Mouse (Mus musculus): ENCODE data around the gene Mpnd. TPM values are rescaled to one million over a fixed set of nuclear protein-coding genes. Genes with fewer than 3 reads are reported as not detected.

Mpnd gene
- polyA plus RNA-seq, 1 experiment from 2014 or later: 82.9 TPM

- no peak overlapping the region for H3K4me2 ChIP-seq
- peaks cover 11% of the 10 kb centered on the region for H3K4me1 ChIP-seq
- WGBS: 86% methylated on average over 8 of the region's 8 CpGs
- H3K27me3 ChIP-seq: no peaks in the 10 kb centered on the region
- no peak overlapping the region for H3K27ac ChIP-seq
- no peak overlapping the region for H3K9ac ChIP-seq
- H3K36me3 ChIP-seq: peaks cover 6% of the 10 kb centered on the region; the same call in 1 of the 2 replicates
- peak; percentile 50; the same call in 1 of the 2 replicates for ATAC-seq (ENCODE audit: insufficient number of reproducible peaks, low FRiP score, low TSS enrichment, low read depth)
- H3K4me3 ChIP-seq: no peak overlapping the region
- H3K9me3 ChIP-seq: no peaks in the 10 kb centered on the region
Measured at GRCm38 (mm10) chr17:55990278-55990898, 15.1 kb upstream of the Mpnd start.

GRCm38 (mm10) chr17:55996007-55996406 is 9.5 kb upstream of the Mpnd start:
- Histone ChIP-seq H3K4me1 (no peaks in the 10 kb centered on the region), H3K27me3 (peaks cover 10% of the 10 kb centered on the region), H3K36me3 (peaks cover 9% of the 10 kb centered on the region; the same call in 1 of the 2 replicates), H3K4me2 (no peak overlapping the region), H3K27ac (no peak overlapping the region), H3K4me3 (no peak overlapping the region), H3K9me3 (no peaks in the 10 kb centered on the region), H3K9ac (no peak overlapping the region)
- ATAC-seq (ENCODE audit: insufficient number of reproducible peaks, low FRiP score, low TSS enrichment, low read depth): no peak
- WGBS: 74% methylated on average over 15 of the region's 15 CpGs

GRCm38 (mm10) chr17:55999794-56000499 is 5.6 kb upstream of the Mpnd start:
- ATAC-seq (ENCODE audit: insufficient number of reproducible peaks, low FRiP score, low TSS enrichment, low read depth): no peak
- H3K4me2 ChIP-seq: peak overlapping the region; percentile 12; the same call in 1 of the 2 replicates
- no peak overlapping the region for H3K27ac ChIP-seq
- no peaks in the 10 kb centered on the region for H3K4me1 ChIP-seq
- WGBS: 13% methylated on average over 30 of the region's 30 CpGs
- no peak overlapping the region for H3K9ac ChIP-seq
- peaks cover 9% of the 10 kb centered on the region; the same call in 1 of the 2 replicates for H3K36me3 ChIP-seq
- no peaks in the 10 kb centered on the region for H3K9me3 ChIP-seq
- peaks cover 10% of the 10 kb centered on the region for H3K27me3 ChIP-seq
- H3K4me3 ChIP-seq: no peak overlapping the region

- Histone ChIP-seq H3K9ac (no peak overlapping the region), H3K27ac (no peak overlapping the region), H3K4me3 (no peak overlapping the region), H3K4me2 (no peak overlapping the region), H3K36me3 (no peaks in the 10 kb centered on the region), H3K27me3 (peaks cover 10% of the 10 kb centered on the region), H3K4me1 (peaks cover 11% of the 10 kb centered on the region), H3K9me3 (no peaks in the 10 kb centered on the region)
- 79% methylated on average over 3 of the region's 3 CpGs for WGBS
- no peak for ATAC-seq (ENCODE audit: insufficient number of reproducible peaks, low FRiP score, low TSS enrichment, low read depth)
Measured at GRCm38 (mm10) chr17:56003000-56003399, 2.5 kb upstream of the Mpnd start.

GRCm38 (mm10) chr17:56006956-56007355 is 1.4 kb downstream of the Mpnd start:
- Histone ChIP-seq H3K4me1 (peaks cover 26% of the 10 kb centered on the region), H3K9ac (no peak overlapping the region), H3K4me3 (no peak overlapping the region), H3K9me3 (no peaks in the 10 kb centered on the region), H3K27ac (no peak overlapping the region), H3K36me3 (peaks cover 7% of the 10 kb centered on the region), H3K27me3 (no peaks in the 10 kb centered on the region), H3K4me2 (no peak overlapping the region)
- 54% methylated on average over 10 of the region's 10 CpGs for WGBS
- no peak for ATAC-seq (ENCODE audit: insufficient number of reproducible peaks, low FRiP score, low TSS enrichment, low read depth)

GRCm38 (mm10) chr17:56007444-56008355 is 2.2 kb downstream of the Mpnd start:
- 26% methylated on average over 13 of the region's 14 CpGs for WGBS

GRCm38 (mm10) chr17:56008356-56009087 is 3.0 kb downstream of the Mpnd start:
- peak overlapping the region; percentile 98 for H3K4me2 ChIP-seq
- peaks cover 19% of the 10 kb centered on the region for H3K36me3 ChIP-seq
- under 1% methylated on average over 21 of the region's 21 CpGs for WGBS
- peak; percentile 90 for ATAC-seq (ENCODE audit: insufficient number of reproducible peaks, low FRiP score, low TSS enrichment, low read depth)
- no peaks in the 10 kb centered on the region for H3K9me3 ChIP-seq
- H3K9ac ChIP-seq: peak overlapping the region; percentile 51; the same call in 1 of the 2 replicates
- no peaks in the 10 kb centered on the region for H3K27me3 ChIP-seq
- peak overlapping the region; percentile 91 for H3K4me3 ChIP-seq
- H3K4me1 ChIP-seq: peaks cover 26% of the 10 kb centered on the region
- peak overlapping the region; percentile 92 for H3K27ac ChIP-seq

More at GRCm38 (mm10) chr17:56007444-56008355, 2.2 kb downstream of the Mpnd start:
- Histone ChIP-seq H3K36me3 (peaks cover 13% of the 10 kb centered on the region), H3K4me3 (peak overlapping the region; percentile 91), H3K27ac (peak overlapping the region; percentile 92), H3K4me1 (peaks cover 26% of the 10 kb centered on the region), H3K27me3 (no peaks in the 10 kb centered on the region), H3K4me2 (peak overlapping the region; percentile 98), H3K9ac (no peak overlapping the region), H3K9me3 (no peaks in the 10 kb centered on the region)
- ATAC-seq (ENCODE audit: insufficient number of reproducible peaks, low FRiP score, low TSS enrichment, low read depth): peak; percentile 3; the same call in 1 of the 2 replicates

GRCm38 (mm10) chr17:56009088-56009961 is 3.8 kb downstream of the Mpnd start:
- Histone ChIP-seq H3K36me3 (peaks cover 23% of the 10 kb centered on the region), H3K9me3 (no peaks in the 10 kb centered on the region), H3K27ac (peak overlapping the region; percentile 92), H3K4me3 (peak overlapping the region; percentile 91), H3K4me1 (peaks cover 26% of the 10 kb centered on the region), H3K9ac (peak overlapping the region; percentile 82), H3K27me3 (no peaks in the 10 kb centered on the region), H3K4me2 (peak overlapping the region; percentile 98)
- 1% methylated on average over 62 of the region's 62 CpGs for WGBS
- peak; percentile 89 for ATAC-seq (ENCODE audit: insufficient number of reproducible peaks, low FRiP score, low TSS enrichment, low read depth)

- Histone ChIP-seq H3K36me3 (peaks cover 26% of the 10 kb centered on the region), H3K4me2 (peak overlapping the region; percentile 98), H3K4me1 (peaks cover 26% of the 10 kb centered on the region), H3K9ac (peak overlapping the region; percentile 82; the same call in 1 of the 2 replicates), H3K27ac (peak overlapping the region; percentile 92; the same call in 1 of the 2 replicates), H3K4me3 (peak overlapping the region; percentile 91), H3K9me3 (no peaks in the 10 kb centered on the region), H3K27me3 (no peaks in the 10 kb centered on the region)
- 31% methylated on average over 2 of the region's 2 CpGs for WGBS
- ATAC-seq (ENCODE audit: insufficient number of reproducible peaks, low FRiP score, low TSS enrichment, low read depth): no peak
Measured at GRCm38 (mm10) chr17:56009962-56010240, 4.4 kb downstream of the Mpnd start.

GRCm38 (mm10) chr17:56010255-56010654 is 4.7 kb downstream of the Mpnd start:
- peak overlapping the region; percentile 92; the same call in 1 of the 2 replicates for H3K27ac ChIP-seq
- peaks cover 30% of the 10 kb centered on the region for H3K36me3 ChIP-seq
- H3K4me1 ChIP-seq: peaks cover 25% of the 10 kb centered on the region
- 63% methylated on average over 14 of the region's 14 CpGs for WGBS
- H3K27me3 ChIP-seq: no peaks in the 10 kb centered on the region
- peak overlapping the region; percentile 91 for H3K4me3 ChIP-seq
- ATAC-seq (ENCODE audit: insufficient number of reproducible peaks, low FRiP score, low TSS enrichment, low read depth): no peak
- peak overlapping the region; percentile 98 for H3K4me2 ChIP-seq
- no peaks in the 10 kb centered on the region for H3K9me3 ChIP-seq
- H3K9ac ChIP-seq: peak overlapping the region; percentile 82; the same call in 1 of the 2 replicates
